Mouse (Mus musculus): ENCODE results near the gene Gm11639. TPM values are rescaled to one million over a fixed set of nuclear protein-coding genes. Genes with fewer than 3 reads are reported as not detected.
"Not testable (repeated sequence)": the region's sequence is repeated elsewhere in the genome, so short reads cannot be mapped to it uniquely, and the experiment has no call there.

Gm11639 gene
- polyA plus RNA-seq, 1 experiment from 2014 or later: 0.01 TPM

DNA sequence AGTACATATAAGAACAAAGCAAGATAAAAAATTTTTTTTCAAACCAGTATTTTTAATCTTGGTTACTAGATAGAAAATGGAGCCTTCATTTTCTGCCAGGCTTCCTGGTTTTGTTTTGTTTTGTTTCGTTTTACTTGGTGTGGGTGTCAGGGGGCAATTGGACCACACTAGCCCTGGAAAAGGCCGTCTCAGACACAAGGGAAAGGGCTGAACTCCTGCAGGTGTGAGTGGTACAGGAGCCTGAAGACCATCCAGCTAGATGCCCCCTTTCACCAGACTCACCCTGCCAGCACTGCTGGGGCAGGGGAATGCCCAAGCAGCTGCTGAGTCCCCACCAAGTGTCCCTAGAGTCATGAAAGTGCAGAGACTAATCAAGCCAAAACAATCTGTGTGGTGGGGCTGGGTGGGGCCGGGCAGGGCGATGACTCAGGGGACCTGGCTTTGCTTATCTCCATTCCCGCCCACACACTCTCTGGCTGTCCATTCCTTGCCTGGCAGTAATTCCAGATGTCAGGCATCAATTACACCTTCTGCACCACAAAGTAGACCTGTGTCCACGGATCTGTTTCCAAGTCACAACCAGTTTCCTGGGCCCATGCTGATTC is 343.3 kb downstream of the Gm11639 start:
- Histone ChIP-seq H3K36me3 (no peaks in the 10 kb centered on the region), H3K27ac (peak overlapping the region; percentile 29; the same call in 1 of the 2 replicates), H3K4me1 (peaks cover 24% of the 10 kb centered on the region), H3K4me3 (no peak overlapping the region), H3K27me3 (ENCODE audit: insufficient read depth, poor library complexity, severe bottlenecking) (no peaks in the 10 kb centered on the region), H3K9me3 (no peaks in the 10 kb centered on the region)
- peak; percentile 90 for DNase-seq (ENCODE audit: low spot score)
- WGBS: 23% methylated on average over 6 of the region's 6 CpGs

DNA sequence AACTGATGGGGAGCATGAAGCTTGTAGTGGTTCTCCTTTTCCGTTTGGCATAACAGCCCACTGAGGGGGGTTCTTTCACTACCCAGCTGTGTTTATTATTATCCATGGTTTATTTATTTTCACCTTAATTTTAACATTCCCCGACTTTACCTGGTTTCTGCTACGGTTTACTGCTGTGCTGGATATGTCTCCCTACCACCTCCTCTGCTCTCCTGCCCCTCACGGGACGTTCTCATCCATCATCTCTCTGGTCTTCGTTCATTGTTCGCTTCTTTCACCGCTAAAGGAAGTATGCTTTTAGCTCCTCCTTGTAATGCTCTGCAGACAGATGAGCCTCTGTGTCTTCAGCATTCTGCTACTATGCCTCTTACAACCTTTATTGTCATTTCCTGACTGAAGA is 344.0 kb downstream of the Gm11639 start:
- H3K4me1 ChIP-seq: peaks cover 24% of the 10 kb centered on the region
- no peaks in the 10 kb centered on the region for H3K27me3 ChIP-seq (ENCODE audit: insufficient read depth, poor library complexity, severe bottlenecking)
- DNase-seq (ENCODE audit: low spot score): no peak
- WGBS: 63% methylated on average over 8 of the region's 8 CpGs
- H3K4me3 ChIP-seq: no peak overlapping the region
- H3K9me3 ChIP-seq: no peaks in the 10 kb centered on the region
- H3K27ac ChIP-seq: no peak overlapping the region
- no peaks in the 10 kb centered on the region for H3K36me3 ChIP-seq

DNA sequence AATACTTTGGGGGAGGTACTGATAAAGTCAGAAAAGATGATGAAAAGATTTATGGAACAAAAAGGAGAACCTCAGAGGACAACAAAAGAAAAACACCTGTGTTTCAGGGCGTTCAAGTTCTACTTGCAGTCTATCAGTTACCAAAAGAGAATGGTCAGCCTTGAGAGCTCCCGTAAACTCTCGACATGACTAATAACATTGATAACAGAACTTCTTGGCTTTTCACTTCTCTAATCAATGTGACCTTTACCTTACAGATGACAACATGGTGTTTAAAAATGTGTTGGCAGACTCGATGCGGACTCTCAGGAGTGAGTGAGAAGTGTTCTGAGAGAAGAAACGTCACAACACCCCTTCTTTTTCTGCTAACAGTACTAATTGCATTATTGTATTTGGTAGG is 344.7 kb downstream of the Gm11639 start:
- Histone ChIP-seq H3K4me3 (no peak overlapping the region), H3K27ac (no peak overlapping the region), H3K4me1 (peaks cover 24% of the 10 kb centered on the region), H3K27me3 (ENCODE audit: insufficient read depth, poor library complexity, severe bottlenecking) (no peaks in the 10 kb centered on the region), H3K9me3 (no peaks in the 10 kb centered on the region), H3K36me3 (no peaks in the 10 kb centered on the region)
- DNase-seq (ENCODE audit: low spot score): no peak
- WGBS: 45% methylated on average over 6 of the region's 6 CpGs

DNA sequence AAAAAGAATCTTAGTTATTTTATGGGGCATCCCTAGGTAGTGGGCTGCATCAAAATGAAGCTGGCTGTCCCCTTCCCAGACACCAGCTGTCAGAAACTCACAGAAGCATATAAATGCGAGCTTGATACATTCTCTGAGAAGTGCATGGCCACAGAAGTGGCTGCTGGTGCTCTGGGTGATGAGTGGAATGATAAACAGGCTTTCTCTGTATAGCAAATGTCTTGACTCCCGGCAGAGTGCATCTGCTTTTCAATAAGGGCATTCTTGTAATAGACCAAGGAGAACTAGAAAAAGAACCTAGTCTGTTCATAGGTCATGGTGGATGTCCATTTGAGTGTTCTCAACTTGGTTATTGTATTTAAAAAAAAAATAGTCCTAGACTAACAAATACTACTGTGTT is 345.6 kb downstream of the Gm11639 start:
- no peaks in the 10 kb centered on the region for H3K27me3 ChIP-seq (ENCODE audit: insufficient read depth, poor library complexity, severe bottlenecking)
- H3K4me3 ChIP-seq: no peak overlapping the region
- H3K9me3 ChIP-seq: no peaks in the 10 kb centered on the region
- H3K36me3 ChIP-seq: no peaks in the 10 kb centered on the region
- H3K27ac ChIP-seq: no peak overlapping the region
- peaks cover 24% of the 10 kb centered on the region for H3K4me1 ChIP-seq
- 43% methylated on average over 2 of the region's 2 CpGs for WGBS
- DNase-seq (ENCODE audit: low spot score): no peak

DNA sequence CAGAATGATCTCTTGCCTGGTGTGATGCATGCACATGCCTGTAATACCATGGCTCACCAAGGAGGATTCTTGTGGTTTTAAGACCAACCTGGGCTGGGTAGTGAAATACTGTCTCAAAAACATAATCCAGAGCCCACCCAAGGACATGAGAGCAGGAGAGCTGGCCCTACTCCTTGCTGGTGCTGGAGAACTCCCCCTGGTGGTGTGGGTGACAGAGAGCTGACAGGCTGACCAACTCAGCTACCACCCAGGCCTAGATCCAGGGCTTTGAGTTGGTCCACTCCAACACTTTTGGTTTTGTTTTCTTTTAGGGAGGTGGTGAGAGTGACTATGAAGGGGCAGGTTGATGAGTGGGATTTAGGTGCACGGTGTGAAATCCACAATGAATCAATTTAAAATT is 349.6 kb downstream of the Gm11639 start:
- DNase-seq (ENCODE audit: low spot score): no peak
- 86% methylated on average over 1 of the region's 1 CpGs for WGBS
- Histone ChIP-seq H3K36me3 (no peaks in the 10 kb centered on the region), H3K27me3 (ENCODE audit: insufficient read depth, poor library complexity, severe bottlenecking) (no peaks in the 10 kb centered on the region), H3K9me3 (no peaks in the 10 kb centered on the region), H3K4me3 (no peak overlapping the region), H3K27ac (no peak overlapping the region), H3K4me1 (peaks cover 10% of the 10 kb centered on the region; the same call in 1 of the 2 replicates)

DNA sequence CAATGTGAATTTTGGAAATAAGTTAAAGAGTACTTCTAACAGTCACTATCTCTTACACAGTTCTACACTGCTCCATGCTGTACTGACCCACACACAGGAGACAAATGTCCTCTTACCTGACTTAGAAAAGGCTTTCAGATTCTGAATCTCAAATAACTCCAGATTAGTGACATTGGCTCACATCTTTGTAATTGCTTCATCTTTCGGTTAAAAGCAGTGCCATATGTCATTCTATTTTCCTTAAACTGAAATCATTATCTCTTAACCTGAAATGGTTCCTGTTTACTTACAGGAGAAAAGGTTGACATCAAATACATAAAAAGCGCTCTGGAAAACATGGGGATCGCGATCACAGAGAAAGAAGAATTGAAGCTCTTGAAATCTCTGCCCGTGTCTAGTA is 377.8 kb downstream of the Gm11639 start, which contains the start of gene Efcab3:
Gene Efcab3, plus strand, starts transcription at position 301 of the 400 bp plus-strand sequence.
- no peak within 1 kb of the TSS for H3K4me3 ChIP-seq
- no peaks in the 10 kb centered on the region for H3K27me3 ChIP-seq (ENCODE audit: insufficient read depth, poor library complexity, severe bottlenecking)
- H3K36me3 ChIP-seq: no peaks in the 10 kb centered on the region
- no peaks in the 10 kb centered on the region for H3K9me3 ChIP-seq
- WGBS: 80% methylated on average over 5 of the region's 5 CpGs
- no peak within 1 kb of the TSS for H3K27ac ChIP-seq
- H3K4me1 ChIP-seq: no peaks in the 10 kb centered on the region
- no peak for DNase-seq (ENCODE audit: low spot score)

DNA sequence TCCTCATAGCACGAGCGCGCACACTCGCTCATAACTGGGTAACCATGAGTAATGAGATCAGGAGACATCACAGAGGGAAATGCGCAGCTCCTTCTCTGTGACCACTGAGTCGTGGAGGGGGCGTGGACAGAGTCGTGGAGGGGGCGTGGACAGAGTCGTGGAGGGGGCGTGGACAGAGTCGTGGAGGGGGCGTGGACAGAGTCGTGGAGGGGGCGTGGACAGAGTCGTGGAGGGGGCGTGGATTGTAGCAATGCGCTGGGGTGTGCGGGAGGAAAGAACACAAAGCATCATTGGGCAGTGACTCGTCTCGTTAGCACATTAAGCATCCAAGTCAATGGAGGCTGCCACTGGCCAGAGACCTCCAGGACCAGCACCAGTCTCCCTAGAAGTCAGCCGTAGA is 426.9 kb downstream of the Gm11639 start:
- H3K4me3 ChIP-seq; DNase-seq (ENCODE audit: low spot score); H3K9me3 ChIP-seq; H3K27ac ChIP-seq; H3K27me3 ChIP-seq (ENCODE audit: insufficient read depth, poor library complexity, severe bottlenecking); H3K4me1 ChIP-seq; H3K36me3 ChIP-seq: not testable (repeated sequence)
- WGBS: 67% methylated on average over 22 of the region's 22 CpGs

DNA sequence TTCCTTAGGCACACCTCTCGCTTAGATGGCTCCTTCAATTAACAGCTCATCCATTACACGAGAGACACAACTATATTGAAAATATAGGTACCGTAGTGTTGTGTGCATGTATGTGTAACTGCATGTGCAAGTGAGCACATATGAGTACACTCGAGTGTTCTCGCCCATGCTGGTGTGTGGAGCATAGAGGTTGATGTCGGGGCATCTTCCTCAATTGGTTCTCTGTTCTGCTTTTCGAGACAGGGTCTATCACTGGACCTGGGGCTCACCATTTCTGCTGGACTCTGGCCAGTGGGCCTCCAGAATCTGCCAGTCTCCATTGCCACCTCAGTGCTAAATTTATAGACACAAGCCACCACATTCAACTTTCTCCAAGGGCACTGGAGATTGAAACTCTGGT is 432.3 kb downstream of the Gm11639 start:
- H3K36me3 ChIP-seq: no peaks in the 10 kb centered on the region
- 81% methylated on average over 7 of the region's 7 CpGs for WGBS
- DNase-seq (ENCODE audit: low spot score): no peak
- H3K27me3 ChIP-seq (ENCODE audit: insufficient read depth, poor library complexity, severe bottlenecking): no peaks in the 10 kb centered on the region
- H3K27ac ChIP-seq: no peak overlapping the region
- H3K9me3 ChIP-seq: no peaks in the 10 kb centered on the region
- H3K4me3 ChIP-seq: no peak overlapping the region
- no peaks in the 10 kb centered on the region for H3K4me1 ChIP-seq

DNA sequence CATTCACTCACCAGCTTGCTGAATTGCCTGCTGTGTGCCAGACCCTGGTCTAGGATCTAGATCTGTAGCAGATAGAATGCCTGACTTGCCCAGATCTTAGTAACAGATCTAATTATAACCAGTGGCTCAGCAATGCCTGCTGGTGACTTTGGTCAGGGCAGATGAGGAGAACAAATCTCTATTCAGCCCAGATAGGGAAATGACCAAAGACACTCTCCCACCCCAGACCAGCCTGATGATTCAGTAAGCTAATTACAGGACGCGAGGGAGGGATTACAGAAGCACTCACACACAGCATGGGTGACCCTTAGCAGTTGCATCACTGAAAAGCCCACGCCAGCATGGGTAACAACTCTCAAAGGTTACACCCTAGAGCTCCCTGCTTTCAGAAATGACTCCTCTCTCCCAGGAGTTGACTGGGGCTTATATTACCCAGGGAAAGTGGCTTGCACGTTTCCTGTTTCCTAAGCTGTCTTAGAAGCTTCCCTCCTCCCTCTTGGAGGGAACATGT is 435.1 kb downstream of the Gm11639 start:
- Histone ChIP-seq H3K36me3 (no peaks in the 10 kb centered on the region), H3K27ac (no peak overlapping the region), H3K27me3 (ENCODE audit: insufficient read depth, poor library complexity, severe bottlenecking) (no peaks in the 10 kb centered on the region), H3K9me3 (no peaks in the 10 kb centered on the region), H3K4me1 (no peaks in the 10 kb centered on the region), H3K4me3 (no peak overlapping the region)
- WGBS: 29% methylated on average over 4 of the region's 4 CpGs
- no peak for DNase-seq (ENCODE audit: low spot score)

DNA sequence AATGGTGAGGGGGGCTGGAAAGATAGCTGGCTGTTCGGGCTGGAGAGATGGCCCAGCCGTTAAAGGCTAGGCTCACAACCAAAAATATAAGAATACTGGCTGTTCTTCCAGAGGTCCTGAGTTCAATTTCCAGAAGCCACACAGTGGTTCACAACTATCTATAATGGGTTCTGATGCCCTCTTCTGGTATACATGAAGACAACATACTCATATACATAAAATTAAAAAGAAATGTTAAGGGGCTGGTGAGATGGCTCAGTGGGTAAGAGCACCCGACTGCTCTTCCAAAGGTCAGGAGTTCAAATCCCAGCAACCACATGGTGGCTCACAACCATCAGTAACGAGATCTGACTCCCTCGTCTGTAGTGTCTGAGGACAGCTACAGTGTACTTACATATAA is 436.3 kb downstream of the Gm11639 start:
- H3K36me3 ChIP-seq; DNase-seq (ENCODE audit: low spot score); H3K9me3 ChIP-seq; H3K4me3 ChIP-seq; H3K27me3 ChIP-seq (ENCODE audit: insufficient read depth, poor library complexity, severe bottlenecking); H3K4me1 ChIP-seq; H3K27ac ChIP-seq: not testable (repeated sequence)
- WGBS: 73% methylated on average over 5 of the region's 5 CpGs

DNA sequence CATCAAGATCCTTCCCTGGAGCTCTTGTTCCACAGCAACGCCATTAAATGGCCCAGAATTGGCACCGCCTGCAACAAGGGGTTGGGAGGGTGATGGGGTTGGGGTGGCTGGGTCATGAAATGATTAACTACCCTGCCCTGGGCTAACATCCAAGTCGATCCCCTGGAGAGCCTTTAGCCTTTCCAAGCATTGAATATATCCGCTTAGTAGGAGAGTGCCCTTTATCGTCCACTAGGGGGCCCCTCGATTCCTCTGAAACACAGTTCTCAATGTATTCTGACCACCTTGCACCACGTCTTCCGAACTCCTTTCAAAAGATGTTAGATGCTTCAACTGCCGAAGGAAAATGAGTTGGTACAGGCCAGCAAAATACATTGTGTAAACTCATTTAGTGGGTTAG is 438.5 kb downstream of the Gm11639 start:
- H3K27ac ChIP-seq: no peak overlapping the region
- no peaks in the 10 kb centered on the region for H3K27me3 ChIP-seq (ENCODE audit: insufficient read depth, poor library complexity, severe bottlenecking)
- peaks cover 4% of the 10 kb centered on the region; the same call in 1 of the 2 replicates for H3K36me3 ChIP-seq
- H3K9me3 ChIP-seq: no peaks in the 10 kb centered on the region
- peaks cover 10% of the 10 kb centered on the region for H3K4me1 ChIP-seq
- DNase-seq (ENCODE audit: low spot score): no peak
- H3K4me3 ChIP-seq: no peak overlapping the region
- WGBS: 13% methylated on average over 9 of the region's 9 CpGs

DNA sequence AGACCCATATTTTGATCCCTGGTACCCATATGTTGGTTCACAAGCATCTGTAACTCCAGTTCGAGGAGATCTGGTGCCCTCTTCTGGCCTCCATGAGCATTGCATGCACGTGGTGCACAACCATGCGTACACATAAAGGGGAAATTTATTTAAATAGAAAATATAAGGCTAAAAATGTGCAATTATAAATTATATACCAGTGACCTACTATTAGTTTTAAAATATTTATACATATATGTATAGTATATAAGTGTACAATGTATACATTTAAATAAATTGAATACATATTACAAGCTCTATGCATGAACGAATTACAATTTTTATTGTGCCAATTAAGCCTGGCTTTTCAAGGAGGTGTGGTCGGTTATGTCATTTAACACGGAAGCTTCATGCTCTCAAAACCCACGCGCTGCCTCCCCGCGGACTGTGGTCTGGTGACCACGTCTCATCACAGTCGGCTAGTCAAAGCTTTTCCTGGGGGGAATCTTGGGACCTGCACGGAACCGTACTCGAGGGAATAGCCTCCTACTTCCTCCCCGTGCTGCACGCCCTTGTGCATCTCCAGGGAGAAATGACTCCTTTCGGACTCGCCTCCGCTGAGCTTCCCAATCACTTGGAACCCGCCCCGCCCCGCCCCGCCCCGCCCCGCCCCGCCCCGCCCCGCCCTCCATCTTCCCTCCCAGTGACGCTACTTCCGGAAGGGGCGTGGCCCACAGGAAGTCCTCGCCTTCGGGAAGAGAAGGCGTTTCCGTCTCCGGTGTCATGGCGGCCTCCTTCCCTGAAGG is 440.4 kb downstream of the Gm11639 start, which contains the start of gene Mettl2:
Gene Mettl2, plus strand, starts transcription at position 691 of the 785 bp plus-strand sequence.
- Histone ChIP-seq H3K4me1 (peaks cover 10% of the 10 kb centered on the region), H3K9me3 (no peaks in the 10 kb centered on the region), H3K4me3 (peak within 1 kb of the TSS; percentile 89), H3K27ac (peak within 1 kb of the TSS; percentile 87), H3K36me3 (peaks cover 23% of the 10 kb centered on the region), H3K27me3 (ENCODE audit: insufficient read depth, poor library complexity, severe bottlenecking) (no peaks in the 10 kb centered on the region)
- DNase-seq (ENCODE audit: low spot score): peak; percentile 91
- 2% methylated on average over 29 of the region's 38 CpGs for WGBS

DNA sequence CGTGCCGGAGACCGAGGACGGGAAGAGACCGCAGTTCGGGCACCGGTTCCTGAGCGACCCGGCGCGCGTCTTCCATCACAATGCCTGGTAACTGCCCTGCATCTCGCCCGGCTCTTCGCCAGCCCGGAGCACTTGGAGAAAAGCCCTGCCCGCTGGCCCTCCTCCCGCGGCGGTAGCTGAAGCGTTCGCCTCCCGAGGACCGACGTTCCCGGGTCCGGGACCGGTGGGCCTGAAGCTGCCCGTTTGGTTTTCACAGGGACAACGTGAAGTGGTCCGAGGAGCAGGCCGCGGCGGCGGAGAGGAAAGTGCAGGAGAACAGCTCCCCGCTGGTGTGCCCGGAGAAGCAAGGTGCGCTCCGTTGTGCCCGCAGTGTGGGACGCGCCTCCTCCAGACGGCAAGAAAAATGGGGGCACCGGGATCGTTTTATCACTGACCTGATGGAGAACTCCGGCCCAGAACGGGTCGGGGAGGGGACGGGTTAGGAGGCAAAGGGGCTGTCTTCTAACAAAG is 441.1 kb downstream of the Gm11639 start:
- H3K4me1 ChIP-seq: peaks cover 10% of the 10 kb centered on the region
- no peak for DNase-seq (ENCODE audit: low spot score)
- H3K36me3 ChIP-seq: peaks cover 29% of the 10 kb centered on the region
- peak overlapping the region; percentile 87 for H3K27ac ChIP-seq
- peak overlapping the region; percentile 89 for H3K4me3 ChIP-seq
- WGBS: under 1% methylated on average over 49 of the region's 49 CpGs
- H3K9me3 ChIP-seq: no peaks in the 10 kb centered on the region
- H3K27me3 ChIP-seq (ENCODE audit: insufficient read depth, poor library complexity, severe bottlenecking): no peaks in the 10 kb centered on the region

All from heart, embryonic 10.5 days (tissue).